Mouse (Mus musculus) midbrain, embryonic 10.5 days (tissue): ENCODE data around the gene Sec23ip. TPM values are rescaled to one million over a fixed set of nuclear protein-coding genes. Genes with fewer than 3 reads are reported as not detected.

Source experiments
- DNase-seq: peaks from one replicate; pipeline ENCODE4 v3.0.0-alpha.2; 2017; ENCODE audit warnings: low spot score
- H3K27ac ChIP-seq: fragments of 300-500 bp; sonication (generic); replicated peaks from 2 replicates; pipeline ENCODE4 v1.5.1; 2016; ENCODE audit warnings: mild to moderate bottlenecking
- H3K27me3 ChIP-seq: fragments of 300-500 bp; sonication (generic); 2 replicates; pipeline ENCODE4 v1.6.1; 2016; ENCODE audit warnings: low read depth, mild to moderate bottlenecking; ENCODE audit not compliant: poor library complexity, severe bottlenecking
- H3K36me3 ChIP-seq: fragments of 300-500 bp; sonication (generic); 2 replicates; pipeline ENCODE4 v1.6.1; 2016; ENCODE audit warnings: mild to moderate bottlenecking, moderate library complexity
- H3K4me1 ChIP-seq: fragments of 300-500 bp; sonication (generic); 2 replicates; pipeline ENCODE4 v1.6.1; 2016
- H3K4me3 ChIP-seq: fragments of 300-500 bp; sonication (generic); 2 replicates; pipeline ENCODE4 v1.5.1; 2016; ENCODE audit warnings: mild to moderate bottlenecking, moderate library complexity
- H3K9me3 ChIP-seq: fragments of 300-500 bp; sonication (generic); replicated peaks from 2 replicates; pipeline ENCODE4 v1.6.1; 2016; ENCODE audit warnings: mild to moderate bottlenecking
- WGBS: fragments of 180-500 bp; shearing (Covaris S2); methylation state at CpG from one replicate; pipeline ENCODE4 v1.1.7; 2016; 5-methylcytosine and 5-hydroxymethylcytosine counted together
- microRNA-seq: library from miRNA; unstranded; fragments of <30 nt; microRNA quantifications from one replicate; pipeline ENCODE4, GENCODE M21; 2017
- polyA plus RNA-seq: library from polyadenylated mRNA; unstranded; fragments of >200 nt; fragmentation: Nextera tagmentation; extraction: Ambion mirVana; gene quantifications from 2 replicates; pipeline ENCODE4 v1.2.1, GENCODE M21; 2016

Gene Sec23ip
- polyA plus RNA-seq, 1 experiment from 2014 or later = 40.7 TPM

GRCm38 (mm10) chr7:128824986-128825563 lies 80.3 kb downstream of the Sec23ip start:
- H3K4me3 ChIP-seq = no peak overlapping the region
- H3K9me3 ChIP-seq = no peaks in the 10 kb centered on the region
- 85% methylated on average over 5 of the region's 5 CpGs for WGBS
- H3K36me3 ChIP-seq = no peaks in the 10 kb centered on the region
- H3K4me1 ChIP-seq = no peaks in the 10 kb centered on the region
- no peaks in the 10 kb centered on the region for H3K27me3 ChIP-seq
- no peak for DNase-seq
- H3K27ac ChIP-seq = no peak overlapping the region

GRCm38 (mm10) chr7:128832455-128833081 lies 87.8 kb downstream of the Sec23ip start:
- Histone ChIP-seq H3K9me3 (no peaks in the 10 kb centered on the region), H3K36me3 (no peaks in the 10 kb centered on the region), H3K27me3 (peaks cover 14% of the 10 kb centered on the region; the same call in 1 of the 2 replicates), H3K4me1 (no peaks in the 10 kb centered on the region), H3K4me3 (no peak overlapping the region), H3K27ac (no peak overlapping the region)
- DNase-seq = no peak
- WGBS = 87% methylated on average over 12 of the region's 12 CpGs

GRCm38 (mm10) chr7:128833196-128833595 lies 88.5 kb downstream of the Sec23ip start:
- peaks cover 14% of the 10 kb centered on the region; the same call in 1 of the 2 replicates for H3K27me3 ChIP-seq

More at GRCm38 (mm10) chr7:128833196-128833595, 88.5 kb downstream of the Sec23ip start:
- no peak for DNase-seq
- WGBS = 87% methylated on average over 4 of the region's 4 CpGs
- H3K36me3 ChIP-seq = no peaks in the 10 kb centered on the region
- H3K27ac ChIP-seq = no peak overlapping the region
- H3K4me3 ChIP-seq = no peak overlapping the region
- no peaks in the 10 kb centered on the region for H3K9me3 ChIP-seq
- no peaks in the 10 kb centered on the region for H3K4me1 ChIP-seq

Small RNAs within 50 kb of the gene (microRNA-seq; reads per million reads assigned to microRNA genes)
- not detected for gene Gm25778

Other genes with a start within 250 kb of the Sec23ip start
- gene Bag3, start 221.3 kb upstream of the Sec23ip start, polyA plus RNA-seq = 6.4 and 7.2 TPM in 2 replicates
- gene Inpp5f, start 133.6 kb upstream of the Sec23ip start, polyA plus RNA-seq = 45.2 and 70.8 TPM in 2 replicates
- gene Mcmbp, start 4.4 kb upstream of the Sec23ip start, polyA plus RNA-seq = 79.8 and 81.0 TPM in 2 replicates